Mouse (Mus musculus): ENCODE results near the gene Krit1.
"Not testable (repeated sequence)": the region's sequence is repeated elsewhere in the genome, so short reads cannot be mapped to it uniquely, and the experiment has no call there.

GRCm38 (mm10) chr5:3798656-3799055 is 4.3 kb upstream of the Krit1 start:
- not testable (repeated sequence) for TF ChIP-seq EP300 (optimal IDR thresholded peaks at IDR 0.05); CTCF (IDR thresholded peaks at IDR 0.05; ENCODE audit: low read depth)
